Mouse (Mus musculus) telencephalon, adult 2 months (tissue): Measurements from ENCODE around the gene Brf1.

ENCODE experiments used
- DNase-seq: peaks from one replicate; pipeline ENCODE4 v3.0.0-alpha.2; 2011; ENCODE audit warnings: low read depth, low spot score

The Brf1 gene

DNA sequence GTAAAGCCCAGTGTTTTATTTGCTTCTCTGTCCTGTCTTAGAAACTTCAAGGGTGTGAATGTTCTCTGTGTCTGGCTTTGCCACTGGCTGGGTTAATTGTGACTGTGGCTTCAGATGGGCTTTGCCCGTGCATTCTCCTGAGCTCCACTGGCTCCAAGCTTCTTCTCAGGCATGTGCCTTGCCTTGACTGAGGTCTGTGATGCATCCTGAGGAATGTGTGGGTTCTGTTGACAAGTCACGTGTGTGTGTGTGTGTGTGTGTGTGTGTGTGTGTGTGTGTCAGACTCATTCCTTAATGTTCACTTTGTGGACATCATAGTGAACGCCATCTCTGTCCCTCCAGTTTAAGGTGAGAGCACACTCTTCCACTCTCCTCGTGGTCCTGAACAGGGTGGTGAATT is 18.3 kb upstream of the Brf1 start:
- DNase-seq = no peak

DNA sequence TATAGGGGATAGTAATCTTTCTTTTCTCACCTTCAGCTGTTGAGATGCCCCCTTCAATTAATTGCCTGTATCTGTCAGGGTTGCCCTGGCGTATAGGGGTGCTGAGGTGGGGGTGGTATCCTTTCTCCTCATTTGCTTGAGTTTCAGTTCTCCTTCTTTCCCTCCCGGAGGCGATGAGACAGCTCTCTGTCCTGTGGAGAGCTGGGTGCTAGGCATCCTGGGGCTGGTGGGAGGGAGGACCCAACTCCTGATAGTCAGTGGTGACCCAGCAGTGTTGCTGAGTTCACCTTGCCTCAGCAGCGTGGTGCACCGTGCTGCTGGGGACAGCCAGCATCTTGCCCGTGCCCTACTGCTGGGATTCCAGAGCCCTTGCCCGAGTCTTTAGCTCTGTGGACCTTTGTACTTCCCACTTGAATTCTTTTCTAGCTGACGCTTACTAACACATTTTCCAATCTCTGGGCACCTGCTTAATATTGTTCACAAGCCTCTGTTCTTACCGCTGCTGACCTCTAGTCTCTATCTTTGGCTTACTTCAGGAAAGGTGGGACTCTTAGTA is 17.0 kb upstream of the Brf1 start:
- DNase-seq = no peak

DNA sequence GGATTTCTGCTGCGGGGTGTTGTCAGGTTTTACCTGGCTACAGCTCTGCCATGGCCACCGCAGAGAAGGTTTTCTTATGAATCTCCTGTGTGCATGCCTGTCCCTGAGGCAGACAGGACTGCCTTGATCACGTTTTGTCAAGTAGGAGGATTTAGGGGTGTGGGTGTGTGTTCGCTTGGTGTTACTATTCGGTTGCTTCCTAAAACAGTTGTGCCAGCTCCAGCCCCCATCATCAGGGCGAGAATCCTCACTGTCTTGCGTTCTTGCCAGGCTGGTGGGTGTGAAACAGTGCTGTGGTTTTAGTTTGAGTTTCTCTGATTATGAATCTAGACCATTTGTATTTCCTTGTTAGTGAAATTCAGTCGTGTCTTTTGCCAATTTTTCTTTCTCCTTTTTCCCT is 16.5 kb upstream of the Brf1 start:
- DNase-seq = peak; percentile 91

DNA sequence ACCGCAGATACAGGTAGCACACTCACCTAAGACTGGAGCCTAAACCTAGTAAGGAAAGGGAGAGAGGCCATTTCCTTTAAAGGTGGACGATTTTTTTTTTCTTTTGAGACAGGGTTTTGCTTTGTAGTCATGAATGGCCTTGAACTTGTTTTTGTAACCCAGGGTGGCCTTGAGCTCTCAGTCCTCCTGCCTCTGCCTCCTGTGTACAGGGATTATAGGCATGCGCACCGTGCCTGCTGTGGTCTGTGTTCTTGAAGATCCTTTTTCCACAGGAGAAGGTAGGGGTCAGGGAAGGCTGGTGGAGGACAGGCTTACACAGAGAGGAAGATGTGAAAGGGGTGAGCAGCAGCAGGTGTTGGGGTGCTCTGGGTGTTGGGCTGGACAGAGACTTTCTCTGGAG is 15.5 kb upstream of the Brf1 start:
- no peak for DNase-seq

DNA sequence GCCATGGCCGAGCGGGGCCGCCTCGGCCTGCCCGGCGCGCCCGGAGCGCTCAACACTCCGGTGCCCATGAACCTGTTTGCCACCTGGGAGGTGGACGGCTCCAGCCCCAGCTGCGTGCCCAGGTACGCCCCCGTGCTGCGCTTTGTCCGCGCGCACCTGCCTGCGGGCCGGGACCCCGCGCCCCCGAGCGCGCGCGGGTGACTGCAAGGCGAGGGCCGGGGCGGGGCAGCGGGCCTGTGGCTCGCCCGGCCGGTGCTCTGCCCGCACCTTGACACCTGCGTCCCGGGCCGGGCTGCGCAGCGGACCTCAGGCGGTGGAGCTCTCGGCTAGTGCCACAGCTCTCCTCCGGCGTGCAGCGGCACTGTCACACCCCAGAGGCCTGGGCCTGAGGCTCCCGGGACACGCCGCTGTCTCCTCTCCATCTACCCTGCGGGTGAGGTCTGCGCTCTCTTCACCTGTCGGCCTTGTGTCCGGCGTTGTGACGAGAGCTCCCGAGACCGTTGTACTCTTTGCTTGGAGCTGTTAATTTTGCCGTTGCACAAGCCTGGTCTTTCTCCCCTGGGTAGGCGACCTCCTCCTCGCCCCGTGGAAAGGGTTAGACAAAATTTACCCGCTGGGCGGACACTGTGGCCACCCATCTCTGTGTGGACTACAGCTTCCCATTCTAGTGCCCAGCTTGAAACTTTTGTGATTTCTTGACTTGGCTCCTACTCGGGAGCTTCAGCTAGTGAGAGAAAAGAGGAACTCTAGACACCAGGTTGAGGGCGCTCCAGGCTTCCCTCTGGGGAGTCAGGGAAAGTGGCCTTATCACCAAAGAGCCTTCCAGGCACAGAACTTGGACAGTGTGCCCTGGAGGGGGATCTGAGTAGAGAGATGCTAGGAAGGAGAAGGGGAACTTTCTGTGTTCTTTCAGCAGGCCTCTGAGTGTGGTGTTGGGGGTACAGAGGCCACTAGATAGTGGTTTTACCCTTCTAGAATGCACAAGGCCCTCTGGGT is 14.4 kb upstream of the Brf1 start:
- DNase-seq = no peak

DNA sequence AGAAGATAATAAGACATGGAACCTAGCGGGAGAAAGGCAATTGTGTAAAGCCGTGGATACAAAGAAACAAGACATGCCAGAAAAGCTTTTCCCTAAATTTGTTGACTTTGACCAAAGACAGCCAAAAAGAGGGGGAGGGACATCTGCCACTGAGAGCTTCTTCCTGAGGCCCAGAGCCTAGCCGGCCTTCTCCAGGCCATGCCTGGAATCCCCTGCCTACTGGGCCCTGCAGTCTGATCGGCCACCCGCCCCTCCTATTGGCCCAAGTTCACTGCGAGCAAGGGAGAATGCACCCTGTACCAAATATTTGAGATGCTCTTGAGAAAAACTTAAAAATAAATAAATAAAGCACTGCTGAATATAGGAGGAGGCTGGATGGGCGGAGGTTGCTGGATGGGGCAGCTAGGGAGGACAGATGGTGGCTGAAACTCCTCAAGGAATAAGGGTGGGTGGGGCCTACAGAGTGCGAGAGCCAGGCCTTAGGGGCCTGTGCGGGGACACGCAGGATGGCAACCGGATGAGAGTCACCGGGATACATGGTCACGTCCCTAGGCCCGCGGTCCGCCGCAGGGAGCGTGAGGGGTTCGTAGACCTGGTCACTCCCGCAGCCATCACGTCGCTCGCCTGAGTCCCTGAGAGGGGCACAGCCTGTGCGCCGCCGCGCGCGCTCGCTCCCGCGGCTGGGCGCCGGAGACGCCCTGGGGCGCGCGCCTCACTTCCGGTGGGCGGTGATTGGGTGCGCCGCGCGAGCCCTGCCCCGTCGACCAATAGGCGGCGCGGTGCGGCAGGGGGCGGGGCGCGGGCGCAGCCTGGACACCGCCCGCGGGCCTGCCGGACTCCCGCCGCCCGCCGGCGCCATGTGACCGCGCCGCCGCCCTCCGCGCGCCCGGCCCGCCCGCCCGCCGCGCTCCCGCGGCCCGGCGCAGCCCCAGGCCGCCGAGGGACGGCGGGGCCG is 13.4 kb upstream of the Brf1 start, which contains the start of gene Pacs2:
Pacs2 (plus strand) TSS at position 905 of the 955 bp plus-strand sequence.
- DNase-seq = peak; percentile 72

DNA sequence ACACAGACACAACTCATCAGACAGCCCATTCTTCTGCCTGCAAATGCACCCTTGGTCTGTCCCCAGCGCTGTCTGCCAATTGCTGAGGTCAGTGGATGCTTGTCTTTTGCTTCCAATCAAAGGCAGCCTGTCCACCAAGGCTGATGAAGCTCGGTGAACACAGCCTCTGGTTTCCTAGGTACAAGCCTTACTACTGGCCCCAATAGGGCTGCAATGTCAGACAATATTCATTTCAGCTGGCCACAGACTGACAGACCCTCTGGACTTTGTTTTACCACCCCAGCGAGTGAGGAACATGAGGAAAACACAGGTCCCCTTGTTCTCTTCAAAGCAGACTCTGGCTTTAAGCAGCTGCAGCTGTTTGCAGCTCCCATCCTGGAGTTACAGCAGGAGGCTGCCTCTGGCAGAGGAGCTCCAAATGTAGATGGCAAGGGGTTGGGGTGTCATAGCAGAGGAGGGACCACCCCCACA is 12.6 kb upstream of the Brf1 start:
- peak; percentile 87 for DNase-seq

DNA sequence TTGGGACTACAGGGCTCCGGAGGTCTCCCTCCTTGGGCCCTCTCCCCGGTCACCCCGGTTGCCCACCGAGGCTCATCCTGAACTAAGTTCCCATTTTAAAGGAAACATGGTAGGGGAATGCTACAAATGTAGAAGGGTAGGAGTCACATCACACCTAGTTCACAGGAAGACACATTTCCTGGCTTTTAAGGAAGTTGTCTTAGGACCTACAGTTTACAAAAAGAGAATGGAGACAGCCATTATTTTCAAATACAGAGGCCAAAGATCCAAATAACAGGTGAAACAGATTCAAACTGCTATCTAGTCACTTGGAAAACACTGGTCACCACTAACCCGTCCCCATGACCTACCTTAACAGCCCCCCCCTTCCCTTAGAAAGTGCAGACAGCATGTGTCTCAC is 11.9 kb upstream of the Brf1 start:
- no peak for DNase-seq

DNA sequence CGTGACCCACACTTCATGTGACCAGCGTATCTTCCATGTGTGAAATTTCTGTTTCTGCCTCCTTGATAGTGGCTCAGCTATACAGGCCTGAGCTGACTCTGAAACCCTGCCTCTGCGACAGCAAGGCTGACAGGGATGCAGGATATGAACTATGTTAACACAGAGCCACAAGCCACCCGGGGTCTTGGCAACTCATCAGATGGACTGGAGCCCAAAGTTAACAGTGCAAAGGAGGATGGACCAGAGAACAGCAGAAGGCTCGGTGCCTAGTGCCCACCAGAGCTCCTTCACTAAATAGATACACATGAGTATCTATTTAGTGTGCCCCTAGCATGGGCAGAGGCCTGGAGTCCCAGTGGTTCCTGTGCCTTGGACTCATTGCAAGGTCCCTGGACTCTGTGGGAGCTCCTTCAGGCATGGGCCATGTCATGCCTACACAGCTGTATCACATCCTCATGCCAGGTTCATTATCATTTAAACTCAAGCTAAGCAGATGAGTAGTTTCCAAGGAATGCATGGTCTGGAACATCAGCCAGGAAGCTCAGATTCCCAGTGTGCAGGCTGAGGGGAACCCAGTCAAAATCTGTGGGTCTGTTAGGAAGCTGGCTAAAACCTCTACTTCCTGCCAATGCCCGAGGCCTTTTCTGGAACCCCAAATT is 11.3 kb upstream of the Brf1 start:
- no peak for DNase-seq

DNA sequence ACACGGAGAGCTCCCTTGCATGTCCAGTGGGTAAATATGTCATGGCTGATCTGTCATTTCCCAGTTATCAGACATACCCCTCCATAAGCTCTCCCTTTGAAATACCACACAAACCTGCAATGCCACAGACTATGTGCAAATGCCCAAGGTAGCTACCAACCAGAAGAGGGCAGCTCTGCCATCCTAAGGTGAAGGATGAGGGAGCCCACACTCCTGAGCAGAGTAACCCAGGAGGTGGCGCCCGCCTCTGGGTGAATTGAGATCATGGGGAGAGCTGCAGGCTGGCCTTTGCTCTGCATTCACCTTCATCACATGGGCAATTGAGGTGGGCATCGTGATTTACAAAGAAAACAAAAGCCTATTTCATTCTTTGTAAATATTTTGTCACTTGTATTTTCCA is 4.5 kb upstream of the Brf1 start:
- no peak for DNase-seq

DNA sequence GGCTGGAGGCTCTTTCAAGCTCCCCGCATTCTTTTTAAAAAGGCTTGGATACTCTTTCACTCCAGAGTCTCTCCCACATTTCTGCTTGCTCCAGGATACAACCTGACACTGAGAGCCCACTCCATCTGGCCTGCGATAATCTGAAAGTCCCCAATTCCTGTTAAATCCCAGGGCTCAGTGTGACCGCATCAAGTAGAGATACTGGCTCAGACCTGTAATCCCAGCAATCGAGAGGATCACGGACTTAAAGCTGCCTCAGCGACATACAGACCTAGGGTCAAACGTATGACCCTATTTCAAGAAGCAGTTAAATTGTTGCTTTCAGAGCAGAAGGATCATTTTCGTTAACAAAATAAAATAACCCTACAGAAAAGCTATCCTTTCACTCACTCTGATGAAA is 3.5 kb upstream of the Brf1 start:
- no peak for DNase-seq

DNA sequence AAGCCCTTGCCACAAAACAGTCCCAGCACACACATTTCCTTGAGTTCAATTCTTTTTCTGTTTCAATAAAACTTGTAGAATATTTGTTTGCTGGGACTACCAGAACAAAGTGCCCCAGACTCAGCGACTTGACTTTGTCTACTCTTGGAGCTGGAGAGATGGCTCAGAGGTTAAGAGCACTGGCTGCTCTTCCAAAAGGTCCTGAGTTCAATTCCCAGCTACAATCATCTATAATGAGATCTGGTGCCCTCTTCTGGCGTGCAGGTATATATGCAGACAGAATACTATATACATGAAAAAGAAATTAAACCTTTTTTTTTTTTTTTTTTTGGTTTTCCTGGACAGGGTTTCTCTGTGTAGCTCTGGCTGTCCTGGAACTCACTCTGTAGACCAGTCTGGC is 2.2 kb upstream of the Brf1 start:
- DNase-seq = no peak

DNA sequence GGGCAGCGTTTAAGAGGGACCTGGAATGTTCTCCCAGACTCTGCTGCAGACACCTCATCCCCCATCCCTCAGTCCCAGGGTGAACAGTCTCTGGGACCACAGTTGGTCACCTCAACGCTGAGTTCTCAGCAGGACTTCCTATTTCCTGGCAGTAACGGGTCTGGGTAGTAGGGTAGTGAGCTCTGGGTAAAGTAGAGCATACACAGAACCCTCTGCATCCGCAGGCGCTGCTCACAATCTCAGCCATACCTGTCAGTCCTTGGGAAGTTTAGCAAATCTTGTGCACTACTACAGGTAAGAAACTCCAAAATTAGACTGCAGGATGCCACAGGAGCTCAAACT is 600 bp upstream of the Brf1 start:
- no peak for DNase-seq

DNA sequence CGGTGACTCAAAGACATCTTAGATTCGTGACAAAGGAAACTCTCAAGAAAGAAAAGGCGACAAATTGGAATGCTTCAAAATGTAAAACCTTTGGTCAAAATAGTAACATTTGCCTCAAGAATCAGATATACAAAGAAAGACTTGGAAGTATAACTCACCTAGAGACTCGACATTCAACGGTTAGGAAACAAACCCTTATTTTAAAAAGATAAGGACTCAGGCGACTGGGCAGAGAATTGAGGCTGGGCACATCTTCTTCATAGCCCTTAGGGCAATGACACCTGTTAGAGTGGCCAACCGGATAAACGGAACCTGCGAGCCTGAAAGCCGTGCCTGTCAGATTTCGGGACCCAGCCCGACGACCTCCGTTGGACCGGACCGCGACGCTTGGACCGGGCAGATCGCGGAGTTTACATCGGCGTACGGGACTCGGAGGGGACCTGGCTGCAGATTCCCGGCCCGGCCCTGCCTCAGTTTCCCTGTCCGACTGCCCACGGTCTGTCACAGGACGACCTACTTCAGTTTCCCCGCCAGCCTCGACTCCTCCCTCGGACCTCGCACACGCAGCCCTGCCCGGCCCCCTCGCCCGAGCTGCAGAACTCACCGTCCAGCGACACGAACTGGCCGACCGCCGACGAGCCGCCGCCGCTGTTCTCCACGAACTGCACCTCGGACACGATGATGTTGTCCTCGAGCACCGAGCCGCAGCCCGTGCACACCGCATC is 773 bp downstream of the Brf1 start:
- DNase-seq = no peak

DNA sequence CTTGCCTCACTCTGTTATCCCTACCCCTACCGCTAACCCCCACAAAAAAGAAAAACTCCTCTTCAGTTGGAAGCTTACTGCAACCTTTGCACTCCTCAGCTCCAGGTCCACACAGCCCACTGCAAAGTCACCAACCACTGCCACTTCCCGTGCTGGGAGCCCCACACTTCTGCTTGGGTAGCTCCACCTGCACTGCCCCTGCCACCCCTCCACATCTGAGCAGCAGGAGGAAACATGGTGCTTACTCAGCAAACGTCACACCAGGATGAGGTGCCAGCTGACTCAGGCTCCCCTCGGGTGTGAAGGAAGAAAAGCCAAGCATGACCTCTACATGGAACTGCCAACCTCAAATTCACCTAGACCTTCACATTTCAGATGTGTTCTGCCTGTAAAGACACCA is 6.4 kb downstream of the Brf1 start:
- DNase-seq = no peak

DNA sequence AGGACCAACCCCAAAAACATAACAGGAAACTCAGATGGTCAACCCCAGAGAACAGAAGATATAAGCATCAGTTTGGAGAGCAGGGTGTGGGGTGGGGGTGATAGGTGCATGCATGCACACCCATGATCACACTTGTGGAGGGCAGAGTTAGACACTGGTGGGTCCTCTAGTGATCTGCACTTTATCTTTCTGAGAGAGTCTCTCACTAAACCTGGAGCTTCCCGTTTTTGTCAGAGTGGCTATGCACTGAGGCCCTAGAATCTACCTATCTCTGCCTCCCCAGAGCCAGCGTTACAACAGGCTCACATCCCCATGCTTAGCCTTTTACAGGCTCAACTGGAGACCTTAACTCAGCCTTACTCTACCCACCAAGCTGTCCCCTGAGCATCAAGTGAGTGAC is 9.1 kb downstream of the Brf1 start:
- DNase-seq = no peak

DNA sequence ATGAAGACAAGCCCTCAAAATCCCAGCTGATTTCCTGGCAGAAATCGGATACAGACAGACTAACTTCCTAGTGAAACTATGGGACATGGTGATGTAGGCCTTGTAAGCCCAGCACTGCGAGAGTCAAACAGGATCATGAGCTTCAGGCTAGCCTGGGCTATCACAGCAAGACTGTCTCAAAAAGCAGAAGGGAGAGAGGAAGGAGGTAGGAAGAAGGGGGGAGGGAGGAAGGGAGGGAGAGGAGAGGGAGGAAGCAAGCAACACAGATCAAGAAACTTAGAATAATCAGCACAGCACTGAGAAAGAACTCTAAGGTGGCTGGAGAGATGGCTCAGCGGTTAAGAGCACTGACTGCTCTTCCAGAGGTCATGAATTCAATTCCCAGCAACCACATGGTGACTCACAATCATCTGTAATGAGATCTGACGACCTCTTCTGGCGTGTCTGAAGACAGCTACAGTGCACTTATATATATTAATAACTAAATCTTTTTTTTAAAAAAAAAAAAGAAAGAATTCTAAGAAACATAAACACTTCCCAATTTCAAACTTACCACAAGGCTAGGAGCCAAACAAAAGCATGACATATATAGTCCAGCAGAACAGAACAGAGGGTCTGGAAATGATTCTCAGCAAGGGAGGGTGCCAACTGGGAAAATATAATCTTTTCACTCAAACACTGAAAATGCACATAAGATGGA is 9.6 kb downstream of the Brf1 start:
- no peak for DNase-seq

DNA sequence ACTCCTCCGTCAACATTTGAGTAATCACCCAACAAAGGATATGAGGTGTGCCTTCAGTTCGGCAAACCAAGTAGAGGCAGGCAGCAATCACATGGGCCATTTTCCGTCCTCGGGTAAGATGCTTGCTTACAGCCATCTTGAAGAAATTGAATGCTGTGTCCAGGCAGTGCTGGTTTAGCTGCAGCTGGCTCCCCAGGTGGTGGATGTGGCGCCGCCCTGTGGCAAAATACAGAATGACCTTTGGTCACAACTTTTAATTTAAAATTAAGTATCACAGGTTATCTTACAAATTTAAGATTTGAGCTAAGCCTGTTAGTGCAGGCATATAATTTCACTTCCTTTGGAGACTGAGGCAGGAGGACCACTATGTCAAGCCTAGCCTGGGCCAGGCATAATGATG is 12.6 kb downstream of the Brf1 start:
- no peak for DNase-seq

DNA sequence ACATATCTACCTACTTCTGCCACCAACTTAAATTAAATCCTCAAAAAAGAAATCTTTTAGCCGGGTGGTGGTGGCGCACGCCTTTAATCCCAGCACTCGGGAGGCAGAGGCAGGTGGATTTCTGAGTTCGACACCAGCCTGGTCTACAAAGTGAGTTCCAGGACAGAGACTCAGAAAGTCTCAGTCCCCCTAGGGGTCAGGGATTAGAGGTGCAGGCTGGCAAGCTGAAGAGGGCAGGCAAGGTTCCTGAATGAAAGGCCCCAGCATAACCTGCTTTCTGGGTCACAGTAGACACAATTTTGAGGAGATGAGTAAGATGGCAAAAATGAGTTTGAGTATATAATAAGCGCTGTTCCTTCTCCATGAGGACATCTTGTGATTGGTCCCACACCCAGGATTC is 15.2 kb downstream of the Brf1 start:
- DNase-seq = no peak

DNA sequence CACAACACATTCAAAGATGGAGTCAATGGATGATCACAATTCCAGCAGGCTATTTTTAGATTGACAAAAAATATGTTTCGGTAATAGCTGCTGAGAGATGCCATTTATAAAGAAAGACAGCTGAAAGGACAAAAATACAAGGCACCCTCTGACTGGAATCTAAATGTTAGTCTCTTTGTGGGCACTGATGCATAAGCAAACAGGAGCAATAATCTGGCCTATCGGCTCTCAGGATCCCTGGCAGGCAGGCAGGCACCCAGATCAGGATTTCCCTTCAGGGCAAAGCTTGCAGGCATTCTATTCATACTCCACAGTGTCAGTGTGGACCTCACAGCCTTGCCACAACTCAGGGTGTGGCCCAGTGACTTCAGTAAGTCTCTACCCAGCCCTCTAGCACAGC is 18.5 kb downstream of the Brf1 start:
- no peak for DNase-seq
